Comparison of ENCODE assay signal across 9 mouse cellular contexts in genomic region chr1:124718065-124718464, GRCm38 (mm10).
A peak's percentile ranks its signal among the peaks of the same experiment; 100 is the strongest.
DNase-seq lines count a peak whose midpoint lies in the region; ATAC-seq and TF ChIP-seq lines count a peak whose summit lies in the region.
"Had no signal": no experiment of that assay in that cellular context is flagged by ENCODE, and none has a peak within 500 bp of the region (broad histone marks: within the 10 kb centered on the region; RNA-seq: fewer than 3 reads in every experiment).

No protein-coding gene starts in this region.

- H3K4me3 ChIP-seq in cortical plate, adult 2 months (ENCODE audit: insufficient read depth, low read length) = no peak overlapping the region
- H3K4me3 ChIP-seq in hindbrain, postnatal 0 days (ENCODE audit: low read length) = no peak overlapping the region
- H3K4me3 ChIP-seq in left cerebral cortex, adult 2 months = no peak overlapping the region
- no peak overlapping the region for H3K4me3 ChIP-seq in midbrain, embryonic 14.5 days (replicated peaks; ENCODE audit: low read depth, low read length)
- H3K4me3 ChIP-seq: limb, embryonic 15.5 days had no signal

- intact Hi-C loops in gastrocnemius, postnatal 14 days (cut with DNase I; ENCODE audit: low total_unique reads) = no loop called here
- intact Hi-C loops in left cerebral cortex, adult 2 months (cut with DNase I) = loop anchor here (1.0 to 10.0 kb wide), 3 partner anchors 127 to 653 kb away; no protein-coding TSS in a partner anchor

- no peak overlapping the region for H3K4me2 ChIP-seq in hindbrain, postnatal 0 days (ENCODE audit: low read depth, low read length)
- no peak overlapping the region for H3K4me2 ChIP-seq in midbrain, embryonic 14.5 days (ENCODE audit: low read length)
- H3K4me2 ChIP-seq: limb, embryonic 15.5 days had no signal

- H3K27ac ChIP-seq in cortical plate, adult 2 months (ENCODE audit: insufficient read depth, low read length) = no peak overlapping the region
- H3K27ac ChIP-seq in hindbrain, postnatal 0 days = no peak overlapping the region
- no peak overlapping the region for H3K27ac ChIP-seq in left cerebral cortex, adult 2 months
- no peak overlapping the region for H3K27ac ChIP-seq in midbrain, embryonic 14.5 days (replicated peaks; ENCODE audit: low read depth, low read length)
- H3K27ac ChIP-seq: limb, embryonic 15.5 days had no signal

- 0% methylated on average over 1 of the region's 1 CpGs for WGBS in hindbrain, postnatal 0 days
- WGBS in midbrain, embryonic 14.5 days = 2% methylated on average over 1 of the region's 1 CpGs

- ATAC-seq in hindbrain, postnatal 0 days = peak; percentile 55
- ATAC-seq in midbrain, embryonic 14.5 days (ENCODE audit: low FRiP score, low TSS enrichment) = peak; percentile 34; the same call in 1 of the 2 replicates

- no peaks in the 10 kb centered on the region for H3K9me3 ChIP-seq in hindbrain, postnatal 0 days (ENCODE audit: low read length)
- H3K9me3 ChIP-seq in midbrain, embryonic 14.5 days (ENCODE audit: control insufficient read depth, low read length) = no peaks in the 10 kb centered on the region
- H3K9me3 ChIP-seq: limb, embryonic 15.5 days had no signal

- no peak overlapping the region for H3K9ac ChIP-seq in hindbrain, postnatal 0 days (replicated peaks; ENCODE audit: low read length)
- H3K9ac ChIP-seq in midbrain, embryonic 14.5 days (replicated peaks; ENCODE audit: low read length) = no peak overlapping the region
- H3K9ac ChIP-seq: limb, embryonic 15.5 days had no signal

- peak; percentile 19 for DNase-seq in gastrocnemius, postnatal 14 days
- DNase-seq in gastrocnemius, adult 18-20 months (ENCODE audit: low spot score) = no peak
- DNase-seq in adrenal gland, adult 18-20 months (ENCODE audit: low spot score in 2 of 2) = peak; percentile 42 to 54
- peak; percentile 68 for DNase-seq in hindbrain, postnatal 0 days (ENCODE audit: low spot score)
- peak; percentile 69 to 81 for DNase-seq in left cerebral cortex, adult 2 months (ENCODE audit: extremely low spot score in 1 of 2, low spot score in 2 of 2)
- DNase-seq in midbrain, embryonic 14.5 days = peak; percentile 63
- peak; percentile 33 for DNase-seq in thymus, postnatal 25 days

- no peaks in the 10 kb centered on the region for H3K36me3 ChIP-seq in hindbrain, postnatal 0 days (ENCODE audit: insufficient read depth, low read length)
- no peaks in the 10 kb centered on the region for H3K36me3 ChIP-seq in midbrain, embryonic 14.5 days (ENCODE audit: control insufficient read depth, insufficient read depth, low read length)
- H3K36me3 ChIP-seq: limb, embryonic 15.5 days had no signal

- peaks cover 5% of the 10 kb centered on the region; the same call in 1 of the 2 replicates for H3K4me1 ChIP-seq in cortical plate, adult 2 months (ENCODE audit: control insufficient read depth, insufficient read depth, low read length)
- H3K4me1 ChIP-seq in hindbrain, postnatal 0 days (ENCODE audit: insufficient read depth, low read length) = no peaks in the 10 kb centered on the region
- no peaks in the 10 kb centered on the region for H3K4me1 ChIP-seq in midbrain, embryonic 14.5 days (ENCODE audit: control insufficient read depth, insufficient read depth, low read length)
- H3K4me1 ChIP-seq: limb, embryonic 15.5 days had no signal

- peak; percentile 88 for TF ChIP-seq CTCF in cortical plate, adult 2 months (IDR thresholded peaks at IDR 0.05; ENCODE audit: extremely low read depth, insufficient read depth, low read length)
- TF ChIP-seq CTCF in hindbrain, postnatal 0 days (IDR thresholded peaks at IDR 0.05; ENCODE audit: low read depth) = peak; percentile 79
- TF ChIP-seq CTCF in left cerebral cortex, adult 2 months (IDR thresholded peaks at IDR 0.05) = peak; percentile 87

- no peaks in the 10 kb centered on the region for H3K27me3 ChIP-seq in hindbrain, postnatal 0 days (ENCODE audit: insufficient read depth, low read length)
- no peaks in the 10 kb centered on the region for H3K27me3 ChIP-seq in midbrain, embryonic 14.5 days (ENCODE audit: control insufficient read depth, insufficient read depth, low read length)
- H3K27me3 ChIP-seq: limb, embryonic 15.5 days had no signal

- no peak for TF ChIP-seq POLR2A in cortical plate, adult 2 months (IDR thresholded peaks at IDR 0.05; ENCODE audit: extremely low read depth, insufficient read depth, low read length)
